Mouse (Mus musculus) liver, adult (tissue): Measurements from ENCODE around the gene Nupr1.
A peak's percentile ranks its signal among the peaks of the same experiment; 100 is the strongest.

Experiments
- GATA4 ChIP-seq: IDR thresholded peaks from 2 replicates; pipeline ENCODE4 v1.6.1; 2014; ENCODE audit warnings: mild to moderate bottlenecking, low read length; ENCODE audit not compliant: insufficient replicate concordance

The Nupr1 gene

DNA sequence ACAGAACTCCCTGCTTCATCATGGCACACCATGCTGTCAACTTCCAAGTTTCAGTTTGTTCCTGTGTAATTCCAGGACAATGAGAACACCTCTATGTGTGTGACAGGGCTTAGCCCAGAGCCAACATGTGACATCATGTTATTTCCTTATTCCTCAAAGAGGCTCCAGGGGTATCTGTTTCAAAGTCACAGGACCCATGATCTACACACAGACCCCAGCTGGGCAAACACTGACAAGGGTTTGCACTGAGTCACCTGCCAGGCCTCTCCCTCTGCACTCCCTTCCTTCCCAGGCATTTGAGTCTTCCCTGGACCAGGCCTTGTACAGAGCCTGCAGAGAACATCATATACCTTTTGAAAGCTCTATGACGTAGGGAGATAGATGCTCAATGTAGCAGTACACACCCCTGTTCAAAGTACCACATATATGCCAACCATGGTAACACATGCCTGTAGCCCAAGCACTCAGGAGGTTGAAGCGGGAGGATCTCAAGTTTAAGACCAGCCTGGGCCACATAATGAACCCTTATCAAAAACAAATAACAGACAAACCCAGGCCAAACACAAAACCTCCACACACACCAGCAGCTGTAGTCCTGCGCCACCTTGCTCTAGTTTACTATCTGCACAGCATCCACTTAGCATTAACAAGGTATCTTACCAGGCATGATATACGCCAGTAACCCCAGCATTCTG lies at the start of gene Nupr1:
TSS of gene Nupr1 (minus strand) at position 38 of the 695 bp plus-strand sequence.
- TF ChIP-seq GATA4 = no peak

DNA sequence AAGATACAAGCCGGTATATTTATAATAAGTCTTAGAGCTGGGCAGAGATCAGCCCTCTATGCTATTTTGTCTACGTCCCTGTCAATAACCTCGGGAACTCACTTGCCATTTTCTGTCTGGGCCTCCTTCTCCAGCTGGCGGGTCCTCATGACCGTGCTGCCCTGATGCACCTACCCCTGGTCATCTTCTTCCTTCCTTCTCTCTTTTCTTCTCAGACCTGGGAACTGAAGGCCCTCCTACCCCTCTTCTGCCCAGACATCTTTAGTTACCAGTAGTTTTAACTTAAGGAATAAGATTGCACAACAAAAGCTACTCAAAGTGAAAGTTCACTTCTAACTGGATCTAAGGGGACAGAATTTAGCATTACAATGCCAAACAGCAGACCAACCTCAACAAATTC lies 49.0 kb upstream of the Nupr1 start:
- TF ChIP-seq GATA4 = no peak

DNA sequence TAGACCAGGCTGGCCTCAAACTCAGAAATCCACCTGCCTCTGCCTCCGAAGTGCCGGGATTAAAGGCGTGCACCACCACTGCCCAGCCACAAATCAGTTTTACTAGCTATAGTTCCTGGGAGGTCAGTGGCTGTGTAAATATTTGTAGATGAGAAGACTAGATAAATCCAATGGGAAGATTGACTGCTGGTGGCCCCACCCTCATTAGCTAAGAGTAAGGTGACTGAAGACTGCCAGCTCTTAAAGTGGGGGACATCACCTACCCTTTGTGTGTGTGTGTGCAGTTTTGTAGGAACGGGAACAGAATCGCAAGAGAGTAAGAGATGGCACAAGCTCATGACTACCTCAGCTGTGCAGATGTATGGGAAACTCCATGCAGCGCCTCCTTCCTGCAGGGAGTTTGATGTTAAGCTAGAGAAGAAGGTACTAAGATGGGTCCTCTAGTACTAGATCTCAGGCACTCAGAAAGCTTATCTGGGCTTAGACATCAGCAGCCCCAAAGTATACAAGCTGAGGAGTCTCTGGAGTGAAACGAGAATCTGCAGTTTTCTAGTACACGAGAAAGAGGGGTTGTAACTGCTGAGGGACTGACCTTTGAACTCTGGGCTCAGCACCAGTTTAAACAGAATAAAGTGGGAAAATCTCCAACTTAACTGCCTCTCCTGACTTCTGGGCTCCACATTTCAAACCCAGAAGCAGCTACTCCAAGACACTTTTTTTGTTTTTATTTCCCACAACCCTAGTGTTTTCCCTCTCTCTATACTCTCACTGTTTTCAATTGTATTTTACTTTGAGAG lies 48.1 kb upstream of the Nupr1 start:
- TF ChIP-seq GATA4 = peak; percentile 85; the same call in 1 of the 2 replicates

DNA sequence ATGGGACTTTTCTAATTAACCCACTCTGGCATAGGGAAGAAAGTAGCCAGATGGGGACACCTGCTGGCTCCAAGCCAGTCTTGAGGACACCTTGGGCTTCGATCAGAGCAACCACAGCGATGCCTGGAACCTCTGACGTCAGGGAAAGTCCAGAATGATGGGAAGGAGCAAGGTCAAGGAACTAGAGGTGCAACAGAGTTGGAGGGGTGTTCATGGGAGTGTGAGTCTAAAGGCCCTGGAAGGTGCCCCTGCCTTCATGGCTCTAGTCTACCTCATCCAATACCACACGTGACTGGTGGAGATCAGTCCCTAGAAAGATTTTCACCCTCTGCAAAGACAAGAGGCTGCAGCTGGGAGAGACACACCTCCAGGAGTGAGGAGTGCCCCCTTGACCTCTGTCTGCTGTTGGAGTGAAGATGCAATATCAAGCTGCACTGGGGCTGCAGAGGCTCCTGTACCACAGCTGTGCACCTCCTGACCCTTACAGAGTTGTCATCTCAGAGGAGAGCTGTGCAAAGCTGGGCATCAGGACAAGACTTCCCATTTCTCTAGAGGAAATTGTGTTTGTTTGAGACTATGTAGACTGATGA lies 46.1 kb upstream of the Nupr1 start:
- no peak for TF ChIP-seq GATA4

DNA sequence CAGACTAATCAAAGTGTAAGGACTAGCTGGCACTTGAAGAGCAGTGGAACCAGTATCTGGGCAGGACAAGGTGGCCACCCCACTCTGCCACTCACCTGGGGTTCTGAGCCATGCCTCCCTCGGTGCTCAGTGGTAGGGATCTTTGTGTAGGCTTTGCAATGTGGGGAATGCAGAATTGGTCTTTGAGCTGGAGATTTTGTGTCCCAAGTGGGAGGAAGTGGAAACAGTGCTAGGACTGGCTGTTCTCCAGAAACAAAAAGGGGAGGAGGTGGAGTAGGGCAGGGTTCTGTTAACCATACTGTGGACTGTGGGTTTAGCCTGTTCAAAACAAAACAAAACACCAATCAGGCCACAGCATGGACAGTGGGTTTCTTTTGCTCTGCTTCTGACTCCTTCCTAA lies 45.5 kb upstream of the Nupr1 start, which contains the start of gene Sult1a1:
TSS of gene Sult1a1 (minus strand) at position 226 of the 400 bp plus-strand sequence.
- no peak for TF ChIP-seq GATA4

DNA sequence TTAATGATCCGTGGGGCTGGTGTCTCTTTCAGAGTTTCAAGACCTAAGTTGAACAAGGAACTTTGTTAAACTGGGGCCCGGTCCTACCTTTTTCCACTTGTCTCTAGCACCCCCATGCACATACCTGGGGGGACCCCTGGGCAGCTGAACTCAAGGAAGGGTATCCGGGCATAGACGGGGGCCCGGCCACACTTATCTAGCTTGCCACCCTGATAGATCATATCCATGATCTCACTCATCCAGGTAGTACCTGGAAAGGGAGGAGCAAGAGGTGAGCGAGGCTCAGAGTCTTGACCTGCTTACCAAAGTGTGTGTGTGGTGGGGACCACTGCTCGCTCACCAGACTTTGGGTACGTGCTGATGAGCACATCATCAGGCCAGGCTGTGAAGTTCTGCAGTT lies 44.4 kb upstream of the Nupr1 start:
- no peak for TF ChIP-seq GATA4

DNA sequence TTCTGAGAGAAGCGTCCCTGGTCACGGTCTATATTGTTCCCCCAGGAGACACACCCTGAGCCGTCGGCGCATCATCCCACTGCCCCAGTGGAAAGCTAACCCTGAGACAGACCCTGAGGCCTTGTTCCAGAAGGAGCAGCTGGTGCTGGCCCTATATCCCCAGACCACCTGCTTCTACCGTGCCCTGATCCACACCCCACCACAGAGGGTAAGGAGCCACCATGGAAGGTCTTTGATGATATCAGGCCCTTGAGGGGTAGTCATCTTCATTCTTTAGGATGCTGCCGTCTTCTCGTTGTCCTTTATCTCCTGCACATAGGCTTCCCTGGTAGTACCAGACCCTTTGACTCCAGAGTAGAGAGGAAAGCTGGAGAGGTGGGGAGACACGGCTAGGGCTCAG lies 41.5 kb upstream of the Nupr1 start:
- TF ChIP-seq GATA4 = no peak

DNA sequence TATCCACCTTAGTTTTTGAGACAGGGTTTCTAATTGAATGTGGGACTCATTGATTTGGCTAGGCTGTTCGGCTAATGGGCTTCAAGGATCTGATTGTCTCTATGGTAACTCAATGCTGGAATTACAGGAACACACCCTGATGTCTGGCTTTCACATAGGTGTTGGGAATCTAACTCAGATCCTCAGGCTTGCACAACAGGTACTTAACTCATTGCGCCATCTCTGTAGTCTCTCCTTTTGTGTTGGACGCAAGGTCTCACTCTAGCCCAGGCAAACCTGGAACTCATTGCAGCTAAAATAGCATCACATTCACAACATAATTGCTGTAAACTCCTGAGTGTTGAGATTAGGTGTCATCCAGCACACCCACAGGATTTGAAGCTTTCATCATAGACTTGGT lies 39.5 kb upstream of the Nupr1 start:
- TF ChIP-seq GATA4 = no peak

DNA sequence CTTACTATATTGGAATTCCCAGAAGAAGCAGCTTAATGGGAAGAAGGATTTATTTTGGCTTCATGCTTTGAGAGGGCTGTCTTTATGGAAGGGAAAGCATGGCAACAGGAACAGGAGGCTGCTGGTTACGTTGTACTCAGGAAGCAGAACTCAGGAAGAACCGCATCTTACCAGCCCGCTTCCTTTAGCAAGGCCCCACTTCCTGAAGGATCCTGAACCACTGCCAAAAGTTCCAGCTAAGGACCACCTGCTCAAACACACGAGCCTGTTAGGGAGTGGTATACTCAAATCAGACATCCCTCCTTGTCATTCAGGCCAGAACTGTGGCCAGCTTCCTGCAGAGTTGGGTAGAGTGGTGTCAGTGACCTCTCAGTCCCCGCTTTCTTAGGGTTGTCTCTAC lies 37.8 kb upstream of the Nupr1 start:
- TF ChIP-seq GATA4 = no peak

DNA sequence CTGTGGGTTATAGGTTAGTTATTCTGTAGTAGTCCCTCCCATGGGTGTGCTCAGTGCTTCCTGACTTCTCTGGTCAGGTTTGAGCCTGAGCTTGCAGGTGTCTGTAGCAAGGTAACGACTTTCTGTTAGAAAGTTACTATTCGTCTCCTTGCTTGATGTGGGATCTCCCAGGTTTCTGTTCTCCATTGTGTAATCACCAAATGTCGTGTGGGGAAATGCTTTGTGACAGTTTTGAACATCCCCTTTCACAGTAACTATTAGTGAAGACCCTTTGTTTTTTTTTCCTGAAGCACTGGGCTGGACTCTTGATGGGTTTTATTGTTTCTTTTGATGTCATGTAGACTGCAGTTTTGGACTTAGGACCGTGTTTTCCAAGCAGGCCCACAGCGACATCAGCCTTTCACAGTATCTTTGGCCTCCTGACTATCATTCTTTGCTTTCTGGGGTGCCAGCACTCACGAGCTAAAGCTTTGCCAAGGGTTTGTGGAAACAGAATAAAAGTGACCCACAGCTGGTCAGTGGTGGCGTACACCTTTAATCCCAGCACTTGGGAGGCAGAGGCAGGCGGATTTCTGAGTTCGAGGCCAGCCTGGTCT lies 36.9 kb upstream of the Nupr1 start:
- TF ChIP-seq GATA4 = no peak; the same call in 1 of the 2 replicates

DNA sequence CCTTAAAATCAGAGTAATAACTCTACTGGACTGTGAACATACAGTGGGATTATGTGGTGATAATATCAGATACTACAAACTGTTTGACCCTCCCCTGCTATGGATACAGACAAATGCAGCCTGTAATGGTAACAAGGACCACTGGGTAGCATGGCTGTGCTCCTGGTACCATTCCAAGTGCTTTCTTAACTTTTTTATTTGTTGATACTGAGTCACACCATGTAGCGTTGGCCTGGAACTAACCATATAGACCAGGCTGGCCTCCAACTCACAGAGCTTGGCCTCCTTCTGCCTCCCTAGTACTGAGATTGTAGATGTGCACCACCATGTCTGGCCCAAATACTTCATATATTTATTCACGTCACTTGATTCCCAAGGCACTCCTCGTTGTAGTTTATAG lies 34.6 kb upstream of the Nupr1 start:
- no peak for TF ChIP-seq GATA4

DNA sequence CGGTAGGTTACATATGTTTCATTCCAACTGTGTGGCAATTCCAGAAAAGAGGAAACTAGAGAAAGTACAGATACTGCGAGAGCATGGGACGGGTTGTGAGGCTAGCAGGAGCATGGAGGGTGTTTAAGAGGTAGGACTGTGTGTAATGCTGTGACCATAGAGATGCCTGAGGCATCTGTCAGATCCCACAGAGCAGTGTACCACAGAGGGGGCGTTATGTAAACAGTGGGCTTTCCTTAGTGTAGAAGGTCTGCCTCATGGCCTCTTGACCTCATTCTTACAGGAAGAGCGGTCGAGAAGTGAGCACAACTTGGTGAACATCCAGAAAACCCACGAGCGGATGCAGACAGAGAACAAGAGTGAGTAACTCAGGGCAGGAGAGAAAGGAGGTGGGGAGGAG lies 33.0 kb upstream of the Nupr1 start:
- no peak for TF ChIP-seq GATA4

DNA sequence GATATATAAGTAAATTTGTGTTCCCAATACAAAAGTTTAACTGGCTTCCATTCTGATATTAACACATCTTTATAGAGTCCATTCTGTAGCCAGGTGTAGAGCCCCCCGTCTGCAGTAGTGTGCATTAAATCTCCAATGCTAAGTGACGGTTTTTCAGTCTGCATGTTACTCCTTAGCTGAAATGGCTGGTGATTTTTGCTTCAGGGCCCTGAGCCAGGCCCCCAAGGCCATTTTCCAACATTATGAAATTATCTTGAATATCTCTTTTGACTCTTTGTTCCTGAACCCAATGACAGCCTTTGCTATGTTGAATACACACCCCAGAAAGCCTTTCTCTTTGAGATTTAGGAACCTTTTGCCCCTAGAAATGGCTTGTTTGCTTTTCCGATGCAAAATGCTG lies 29.1 kb upstream of the Nupr1 start:
- no peak for TF ChIP-seq GATA4

DNA sequence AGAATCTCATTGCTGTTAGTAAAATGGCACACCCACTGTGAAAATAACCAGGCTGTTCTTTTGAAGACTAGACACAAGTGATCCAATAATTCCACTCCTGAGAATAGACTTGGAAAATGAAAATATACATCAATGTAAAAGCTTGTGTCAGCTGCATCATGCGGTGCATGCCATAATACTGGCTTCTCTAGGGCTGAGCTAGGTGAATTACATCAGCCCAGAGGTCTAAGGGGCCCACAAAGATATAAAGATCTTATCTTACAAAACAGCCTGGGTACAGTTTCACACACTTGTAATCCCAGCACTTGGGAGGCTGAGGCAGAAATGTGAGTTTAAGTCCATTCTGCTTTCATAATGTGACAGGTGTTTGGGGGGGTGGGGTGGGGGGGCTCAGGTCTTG lies 26.9 kb upstream of the Nupr1 start:
- TF ChIP-seq GATA4 = no peak

DNA sequence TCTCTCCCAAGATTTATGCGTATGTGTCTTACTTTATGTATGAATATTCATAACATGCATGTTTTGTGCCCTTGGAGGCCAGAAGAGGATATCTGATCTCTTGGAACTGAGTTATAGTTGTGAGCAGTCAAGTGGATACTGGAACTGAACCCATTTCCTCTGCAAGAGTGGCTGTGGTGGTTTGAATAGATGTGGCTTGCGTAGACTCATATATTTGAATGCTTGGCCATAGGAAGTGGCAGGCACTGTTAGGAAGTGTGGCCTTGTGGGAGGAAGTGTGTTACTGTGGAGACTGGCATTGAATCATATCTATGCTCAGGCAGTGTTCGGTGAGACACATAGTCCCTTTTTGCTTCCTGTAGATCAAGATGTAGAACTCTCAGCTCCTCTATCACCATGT lies 25.0 kb upstream of the Nupr1 start:
- no peak for TF ChIP-seq GATA4

DNA sequence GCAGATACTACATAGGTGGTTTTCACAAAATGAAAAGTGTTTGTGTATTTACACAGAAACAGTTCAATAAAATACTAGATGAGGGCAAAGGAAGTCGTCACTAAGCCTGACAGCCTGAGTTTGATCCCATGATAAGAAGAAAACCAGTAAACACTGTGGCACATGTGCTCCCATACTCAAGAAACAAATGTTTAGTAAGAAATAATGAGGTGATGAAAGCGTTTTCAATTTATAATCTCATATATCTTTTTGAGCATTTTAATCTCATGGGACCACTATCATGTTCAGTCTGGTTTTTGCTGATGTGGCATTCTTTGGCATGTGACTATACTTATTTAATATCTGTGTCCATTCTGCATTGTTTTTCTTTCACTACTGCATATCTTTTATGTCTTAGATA lies 23.3 kb upstream of the Nupr1 start:
- TF ChIP-seq GATA4 = no peak

DNA sequence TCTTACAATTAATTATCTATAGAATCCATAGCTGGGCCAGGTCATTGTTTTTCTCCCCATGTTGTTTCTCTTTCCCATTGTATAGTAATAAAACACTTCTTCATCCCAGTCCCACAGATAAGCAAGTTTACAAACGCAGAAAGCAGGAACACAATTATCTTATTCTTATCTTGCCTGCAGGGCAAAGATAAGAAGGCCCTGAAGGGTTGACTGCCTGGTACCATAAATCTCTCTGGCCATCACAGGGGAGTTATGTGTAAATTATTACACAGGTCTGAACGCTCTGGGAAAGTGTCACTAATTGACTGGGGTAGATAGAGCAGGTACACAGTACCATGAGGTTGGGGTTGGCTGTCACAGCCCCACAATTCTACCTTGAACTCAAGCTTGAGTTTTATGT lies 20.2 kb upstream of the Nupr1 start:
- TF ChIP-seq GATA4 = no peak
